Comparison of ENCODE assay signal across 22 mouse cellular contexts in genomic region chr17:66514288-66514995, GRCm38 (mm10). TPM values are rescaled to one million over a fixed set of nuclear protein-coding genes. Genes with fewer than 3 reads are reported as not detected.
A peak's percentile ranks its signal among the peaks of the same experiment; 100 is the strongest.
DNase-seq lines count a peak whose midpoint lies in the region; ATAC-seq lines count a peak whose summit lies in the region.
"Had no signal": no experiment of that assay in that cellular context is flagged by ENCODE, and none has a peak within 500 bp of the region (broad histone marks: within the 10 kb centered on the region; RNA-seq: fewer than 3 reads in every experiment).

No protein-coding gene starts in this region.

- ATAC-seq in megakaryocyte, adult 5-6 weeks (ENCODE audit: poor library complexity, severe bottlenecking): peak; percentile 35; the same call in 1 of the 2 replicates
- ATAC-seq: forebrain, embryonic 15.5 days; inflammation-experienced regulatory T-cells, adult 6 months; liver, embryonic 12.5 days; midbrain, embryonic 15.5 days had no signal

- DNase-seq in 416B (ENCODE audit: low read depth) (peak; percentile 20), R1 (ENCODE audit: low read depth, low spot score) (peak; percentile 48)
- peak; percentile 34 to 45 for DNase-seq in B cell, adult 2 months
- DNase-seq in left cerebral cortex, adult 8-10 months (ENCODE audit: low spot score in 2 of 2): no peak
- DNase-seq in thymus, postnatal 4 days: no peak
- DNase-seq in urinary bladder, adult 2 months (ENCODE audit: low spot score): no peak
- DNase-seq: adrenal gland, postnatal 14 days; cerebellum, adult 9-11 months; gastrocnemius, postnatal 14 days; heart, postnatal 36 days; kidney, adult 18-20 months; kidney, postnatal 4 days; layer of hippocampus, adult 9-11 months; lung, adult 18-20 months; lung, postnatal 10 days; retina, postnatal 1 day; right cerebral cortex, postnatal 25 days had no signal

RNA-seq across cellular contexts. Expression of gene Rab12, which starts 5.1 kb away (rescaled TPM):
- 22.5 and 22.7 TPM in 2 replicates for total RNA-seq in megakaryocyte, adult 5-6 weeks (2015)
- 24.3 and 36.5 TPM in 2 replicates for total RNA-seq in megakaryocyte, adult 5-6 weeks (2017)
- 100 to 1,000 TPM; 110 to 126 (median 118) TPM for total RNA-seq in left cerebral cortex, adult 8-10 months (2022)
- 102 and 105 TPM in 2 replicates for polyA plus RNA-seq in urinary bladder, adult 2 months (2012; rRNA removed)

Comparison
In these comparisons a context has a peak if more than half of its experiments do, and no peak if none do; other contexts are left out.
1. DNase-seq: peak in 416B (single experiment), B cell, adult 2 months (2 of 2) and R1 (single experiment); none in left cerebral cortex, adult 8-10 months (0 of 2), thymus, postnatal 4 days (single experiment) and urinary bladder, adult 2 months (single experiment).